Mouse (Mus musculus) layer of hippocampus, adult 8-10 months (tissue): ENCODE data around the gene Ankrd13a. TPM values are rescaled to one million over a fixed set of nuclear protein-coding genes. Genes with fewer than 3 reads are reported as not detected.
"Not testable (repeated sequence)": the region's sequence is repeated elsewhere in the genome, so short reads cannot be mapped to it uniquely, and the experiment has no call there.

Source experiments
- DNase-seq, 2 experiments: peaks; one replicate each; pipeline ENCODE4 v3.0.0; 2022; ENCODE audit warnings: low spot score in 2 of 2
- microRNA-seq, 2 experiments: library from miRNA; unstranded; fragments of <30 nt; microRNA quantifications; one replicate each; pipeline ENCODE4 v1.2.0; 2022
- total RNA-seq, 4 experiments: library from RNA; stranded (reverse); gene quantifications; 2 replicates each; pipeline ENCODE4 v1.2.4; 2022

The Ankrd13a gene
- total RNA-seq, 4 experiments from 2014 or later: 39.6 to 51.4 (median 47.0) TPM

DNA sequence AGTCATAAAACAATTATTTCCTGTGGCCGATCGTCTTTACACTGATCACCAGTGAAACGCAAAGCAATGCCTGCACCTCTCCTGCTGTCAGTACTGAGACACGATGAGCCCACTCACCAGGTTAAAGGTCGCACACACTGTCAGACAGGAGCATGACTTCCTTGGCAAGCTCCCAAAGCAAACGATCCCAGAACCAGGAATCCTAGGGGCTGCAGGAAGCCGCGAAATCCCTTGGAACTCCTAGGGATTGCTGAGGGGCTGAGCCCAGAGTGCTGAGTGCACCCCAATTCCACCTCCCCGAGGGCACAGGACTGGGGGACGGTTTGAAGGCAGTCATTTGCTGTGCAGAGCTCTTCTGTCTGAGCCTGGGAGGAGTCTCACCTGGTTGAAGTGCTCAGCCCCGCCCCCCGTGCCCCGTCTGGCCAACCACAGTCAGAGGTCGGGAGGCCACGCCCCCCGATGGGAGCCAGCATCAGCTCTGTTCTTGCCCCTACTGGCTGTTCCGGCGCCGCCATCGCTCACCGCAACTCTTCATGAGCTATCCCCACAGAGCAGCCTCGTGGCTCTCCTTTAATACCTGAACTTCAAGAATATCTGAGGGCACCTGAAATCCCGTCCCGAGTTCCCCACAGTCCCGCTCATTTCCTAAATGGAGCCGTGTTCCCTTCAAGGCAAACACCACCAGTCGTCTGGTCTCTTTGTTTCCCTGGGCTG lies 51.7 kb downstream of the Ankrd13a start:
- no peak for DNase-seq

DNA sequence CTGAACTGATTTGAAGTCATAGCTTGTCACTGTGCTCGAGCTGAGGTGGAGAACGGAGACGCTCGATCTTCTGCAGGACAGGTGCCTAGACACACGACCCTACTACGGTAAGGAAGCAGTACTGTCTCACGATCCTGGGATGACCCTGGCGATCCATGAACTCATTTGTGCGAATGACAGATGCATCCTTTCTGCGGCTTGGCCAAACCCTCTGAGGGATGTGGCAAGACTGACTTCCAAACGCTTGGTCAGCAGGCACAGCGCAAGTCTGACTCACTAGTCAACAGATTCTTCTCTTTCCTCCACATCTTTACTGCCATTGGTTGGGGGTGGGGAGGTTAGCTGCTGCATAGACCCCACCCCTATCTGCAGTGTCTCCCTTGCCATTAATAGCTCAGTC lies 53.0 kb downstream of the Ankrd13a start:
- no peak for DNase-seq

DNA sequence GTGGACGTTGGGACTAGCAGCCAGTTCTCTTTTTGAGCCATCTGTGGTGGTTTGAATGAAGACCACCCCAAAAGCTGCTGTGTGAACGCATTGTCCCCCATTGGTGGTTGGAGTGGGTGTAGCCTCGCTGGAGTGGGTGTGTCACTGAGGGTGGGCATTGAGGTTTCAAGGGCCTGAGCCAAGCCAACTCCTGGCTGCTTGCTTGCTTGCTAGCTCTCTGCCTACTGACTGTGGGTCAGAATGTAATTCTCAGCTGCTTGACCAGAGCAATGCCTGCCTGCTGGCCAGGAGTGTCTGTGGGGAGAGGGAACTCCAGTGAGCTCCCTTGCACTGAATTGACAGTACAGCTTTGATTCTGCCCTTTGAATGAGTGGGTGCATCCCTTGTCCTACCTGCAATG lies 55.3 kb downstream of the Ankrd13a start:
- no peak for DNase-seq

DNA sequence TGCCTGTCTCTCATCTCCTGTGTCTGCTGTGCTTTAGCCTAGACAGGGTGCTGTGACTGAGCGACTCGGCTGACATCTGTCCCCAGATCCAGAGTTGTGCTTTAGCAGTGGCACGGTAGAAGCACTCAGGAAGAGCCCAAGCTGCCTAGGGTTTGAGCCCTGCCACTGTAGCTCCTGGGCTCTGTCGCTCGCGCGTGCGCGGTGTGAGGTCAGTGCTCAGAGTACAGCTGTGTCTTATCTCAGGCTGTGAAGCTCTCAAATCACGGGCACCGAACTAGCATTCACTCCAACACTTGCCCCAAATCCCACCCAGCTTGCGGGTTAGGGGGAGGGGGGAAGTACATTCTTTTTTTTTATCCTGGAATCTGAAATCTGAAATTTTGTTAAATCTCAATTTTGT lies 62.4 kb downstream of the Ankrd13a start:
- no peak for DNase-seq

DNA sequence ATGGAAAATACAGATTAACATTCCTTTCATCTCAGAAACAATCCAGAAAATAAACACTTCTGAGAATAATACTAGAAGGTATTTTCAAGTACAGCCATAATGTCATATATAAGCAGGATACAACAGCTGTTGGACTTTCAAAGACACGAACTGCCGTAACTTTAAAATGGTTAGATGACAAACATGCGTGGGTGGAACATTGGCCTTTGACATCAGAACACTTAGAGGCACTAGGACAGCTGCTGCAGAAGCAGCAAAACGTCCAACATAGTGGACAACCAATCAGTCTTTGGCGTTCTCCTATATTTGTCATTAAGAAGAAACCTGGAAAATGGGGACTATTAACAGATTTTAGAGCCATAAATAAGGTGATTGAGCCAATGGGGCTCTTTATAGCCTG lies 66.0 kb downstream of the Ankrd13a start:
- DNase-seq: not testable (repeated sequence)

DNA sequence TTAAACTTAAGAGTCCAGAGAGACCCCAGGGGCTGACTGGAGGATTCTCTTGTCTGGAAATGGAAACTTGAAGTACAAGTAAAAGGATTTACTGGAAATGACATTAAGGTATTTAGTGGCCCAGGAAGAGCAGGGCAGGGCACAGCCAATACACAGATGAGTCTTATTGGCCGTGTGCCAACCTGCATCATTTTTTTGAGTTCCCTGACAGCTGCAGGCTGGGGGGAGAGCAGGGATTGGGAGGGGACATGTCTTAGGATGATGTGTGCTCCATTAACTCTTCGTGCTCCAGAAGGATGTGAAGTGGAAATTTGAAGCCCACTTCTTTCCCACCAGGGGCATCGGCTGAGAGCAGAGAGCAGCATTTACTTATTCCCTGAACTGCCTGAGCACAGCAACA lies 67.7 kb downstream of the Ankrd13a start:
- DNase-seq: not testable (repeated sequence)

DNA sequence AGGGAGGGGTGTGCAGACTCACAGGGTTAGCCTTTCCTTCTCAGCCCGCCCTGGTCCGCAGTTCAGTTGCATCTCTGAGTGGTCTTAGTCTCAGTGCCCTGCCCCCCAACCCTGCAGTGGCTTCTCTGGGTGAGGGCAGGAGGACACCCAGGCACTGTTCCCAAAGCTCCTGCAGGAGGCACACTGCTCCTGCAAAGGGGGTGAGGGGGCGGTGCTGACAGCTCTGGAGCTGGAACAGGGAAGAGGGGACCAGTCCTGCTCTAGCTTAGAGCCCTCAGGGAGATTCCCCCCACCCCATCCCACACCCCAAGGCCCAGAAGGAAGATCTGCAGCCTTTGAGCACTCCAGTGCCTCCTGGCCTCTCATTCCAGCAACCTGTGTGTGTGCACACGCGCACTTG lies 68.2 kb downstream of the Ankrd13a start:
- no peak for DNase-seq

DNA sequence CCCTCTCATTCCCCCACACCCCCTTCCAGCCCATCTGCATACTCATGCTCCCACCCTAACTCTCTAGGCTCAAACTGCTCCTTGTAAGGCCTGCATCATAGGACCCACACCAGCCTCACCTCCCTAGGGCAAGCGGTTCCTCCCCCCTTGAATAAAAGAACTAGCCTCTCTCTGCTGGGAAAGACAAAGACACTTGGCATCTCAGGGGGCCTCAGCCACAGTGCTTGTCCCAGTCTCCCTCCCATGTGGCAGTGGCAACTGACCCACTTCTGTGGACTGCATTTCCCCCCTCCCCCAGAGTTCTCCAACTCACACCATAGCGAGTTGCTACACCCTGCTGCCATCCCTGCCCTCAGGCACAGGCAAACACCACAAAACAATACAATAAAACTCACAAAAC lies 69.9 kb downstream of the Ankrd13a start:
- not testable (repeated sequence) for DNase-seq

DNA sequence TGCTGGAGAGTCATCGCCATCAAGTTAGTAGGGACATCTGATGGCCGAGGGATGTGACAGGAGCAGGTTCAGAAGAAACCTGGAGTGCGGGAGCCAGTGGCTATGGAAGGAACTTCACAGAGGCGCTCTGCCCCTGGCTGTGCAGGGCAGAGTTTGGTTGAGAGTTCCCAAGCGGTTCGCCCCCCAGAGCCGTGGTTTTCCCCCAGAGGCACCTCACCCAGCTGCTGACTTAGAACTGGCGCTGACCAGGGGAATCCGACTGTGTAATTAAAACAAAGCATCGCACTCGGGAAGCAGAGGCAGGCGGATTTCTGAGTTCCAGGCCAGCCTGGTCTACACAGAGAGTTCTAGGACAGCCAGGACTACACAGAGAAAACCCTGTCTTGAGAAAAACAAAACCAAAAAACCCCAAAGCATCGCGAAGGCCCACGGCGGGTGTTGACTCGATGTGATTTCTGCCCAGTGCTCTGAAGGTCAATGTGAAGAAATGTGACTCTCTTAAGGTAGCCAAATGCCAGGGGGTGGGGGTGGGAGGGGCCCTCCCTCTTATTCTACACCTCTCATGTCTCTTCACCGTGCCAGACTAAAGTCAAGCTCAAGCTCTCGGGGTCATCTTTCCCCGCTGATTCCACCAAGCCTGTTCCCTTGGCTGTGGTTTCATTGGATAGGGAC lies 77.2 kb downstream of the Ankrd13a start:
- no peak for DNase-seq

DNA sequence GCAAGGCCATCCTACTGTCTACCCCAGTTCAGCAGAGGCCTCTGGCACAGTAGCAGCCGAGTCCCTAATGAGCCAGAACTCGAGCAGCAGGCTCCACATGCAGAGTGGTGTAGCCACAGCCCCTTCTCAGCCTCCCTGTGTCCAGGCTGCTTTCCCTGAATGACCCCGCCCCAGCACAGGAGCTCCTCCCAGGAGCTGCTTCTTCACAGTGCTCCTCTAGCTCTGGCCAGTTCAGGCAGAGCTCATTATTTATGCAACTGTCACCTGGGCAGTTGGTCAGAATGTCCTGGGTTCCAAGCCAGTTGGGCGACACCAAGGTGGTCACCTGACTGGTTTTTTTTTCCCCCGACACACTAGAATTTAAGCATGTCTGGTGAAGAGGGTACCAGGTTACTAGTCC lies 78.9 kb downstream of the Ankrd13a start, which contains the start of gene 4930519G04Rik:
Gene 4930519G04Rik, plus strand, starts transcription at position 301 of the 400 bp plus-strand sequence.
- not testable (repeated sequence) for DNase-seq

Small RNA genes within 50 kb of the gene (microRNA-seq; reads per million reads assigned to microRNA genes)
- gene Mir6240: 5.8 to 8.9 reads per million in 2 experiments

Other genes with a start within 250 kb of the Ankrd13a start
- 1 to 10 TPM; 4.9 to 7.2 (median 6.7) TPM for gene Fam222a, start 206.7 kb upstream of the Ankrd13a start, total RNA-seq
- 1 to 10 TPM; 1.6 to 2.5 (median 1.9) TPM for gene Trpv4, start 116.3 kb upstream of the Ankrd13a start, total RNA-seq
- gene Gltp, start 83.7 kb upstream of the Ankrd13a start, total RNA-seq: 10 to 100 TPM; 26.3 to 46.1 (median 33.8) TPM
- 10 to 100 TPM; 15.9 to 19.7 (median 17.2) TPM for gene Tchp, start 66.9 kb upstream of the Ankrd13a start, total RNA-seq
- 10 to 100 TPM; 51.1 to 61.4 (median 55.3) TPM for gene Git2, start 840 bp downstream of the Ankrd13a start, total RNA-seq
- gene 1500011B03Rik, start 48.8 kb downstream of the Ankrd13a start, total RNA-seq: 100 to 1,000 TPM; 133 to 155 (median 137) TPM
- gene 4930519G04Rik, start 79.0 kb downstream of the Ankrd13a start, total RNA-seq: not detected
- under 1 TPM; 0.61 to 0.98 (median 0.82) TPM for gene Gm9936, start 84.0 kb downstream of the Ankrd13a start, total RNA-seq
- 1 to 10 TPM; 1.3 to 9.8 (median 4.7) TPM for gene Oasl2, start 122.3 kb downstream of the Ankrd13a start, total RNA-seq
- gene Oasl1, start 148.6 kb downstream of the Ankrd13a start, total RNA-seq: 1 to 10 TPM in 1 of 4 experiments, under 1 TPM in 1, not detected in 2; 0.80 to 1.1 TPM
- 100 to 1,000 TPM; 183 to 208 (median 204) TPM for gene 2210016L21Rik, start 167.5 kb downstream of the Ankrd13a start, total RNA-seq
- gene Hnf1a, start 196.4 kb downstream of the Ankrd13a start, total RNA-seq: not detected
- gene Sppl3, start 236.5 kb downstream of the Ankrd13a start, total RNA-seq: 10 to 100 TPM; 71.6 to 80.6 (median 77.4) TPM